Mouse (Mus musculus): Measurements from ENCODE around the gene 4930558C23Rik. TPM values are rescaled to one million over a fixed set of nuclear protein-coding genes. Genes with fewer than 3 reads are reported as not detected.
"Not testable (repeated sequence)": the region's sequence is repeated elsewhere in the genome, so short reads cannot be mapped to it uniquely, and the experiment has no call there.

4930558C23Rik gene
- total RNA-seq, 2 experiments from 2014 or later: not detected

DNA sequence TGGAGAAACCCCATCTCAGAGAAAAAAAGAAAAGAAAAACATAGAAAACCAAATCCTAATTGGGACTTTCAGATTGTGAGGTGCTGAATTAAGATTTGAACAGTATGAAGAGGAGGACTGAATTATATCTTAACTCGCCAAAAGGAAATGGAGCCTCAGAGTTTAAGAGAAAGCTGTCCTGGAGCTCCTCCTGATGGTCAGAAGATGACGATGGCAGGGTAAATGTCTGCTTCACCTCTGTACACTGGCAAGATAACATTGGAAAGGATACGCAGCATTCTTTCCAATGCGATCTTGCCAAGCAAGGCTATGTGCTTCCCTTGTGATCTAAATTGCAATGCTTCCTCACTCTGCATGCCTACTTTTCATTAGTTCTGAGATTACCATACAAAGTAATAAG is 8.3 kb downstream of the 4930558C23Rik start:
- ATAC-seq (replicated peaks; ENCODE audit: low FRiP score, poor library complexity, severe bottlenecking): peak; percentile 52; the same call in 1 of the 2 replicates

DNA sequence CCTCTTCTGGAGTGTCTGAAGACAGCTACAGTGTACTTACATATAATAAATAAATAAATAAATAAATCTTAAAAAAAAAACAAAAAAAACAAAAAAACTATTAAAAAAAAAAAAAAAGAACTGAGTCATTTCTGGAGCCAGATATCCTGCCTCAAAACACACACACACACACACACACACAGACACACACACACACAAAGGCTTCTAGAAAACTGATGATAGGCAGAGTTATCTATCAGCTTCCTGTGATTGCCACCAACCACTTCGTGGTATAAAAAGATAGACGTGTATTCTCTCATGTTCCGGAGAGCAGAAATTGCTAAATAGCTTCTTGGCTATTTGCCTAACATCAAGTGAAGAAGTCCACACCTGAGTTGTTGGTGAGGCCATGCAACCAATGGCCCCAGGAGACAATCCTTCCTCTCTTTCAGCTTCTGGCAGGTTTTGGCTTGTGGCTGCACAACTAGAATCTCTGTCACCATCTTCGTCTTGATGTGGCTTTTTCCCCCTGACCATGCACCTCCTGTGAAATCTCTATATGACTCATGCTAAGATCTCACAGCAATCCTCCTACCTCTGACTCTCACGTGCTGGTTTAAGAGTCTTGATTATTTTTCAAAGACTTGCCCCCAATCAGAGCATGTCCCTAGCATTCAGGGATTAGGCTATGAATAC is 17.1 kb downstream of the 4930558C23Rik start:
- ATAC-seq (replicated peaks; ENCODE audit: low FRiP score, poor library complexity, severe bottlenecking): no peak

DNA sequence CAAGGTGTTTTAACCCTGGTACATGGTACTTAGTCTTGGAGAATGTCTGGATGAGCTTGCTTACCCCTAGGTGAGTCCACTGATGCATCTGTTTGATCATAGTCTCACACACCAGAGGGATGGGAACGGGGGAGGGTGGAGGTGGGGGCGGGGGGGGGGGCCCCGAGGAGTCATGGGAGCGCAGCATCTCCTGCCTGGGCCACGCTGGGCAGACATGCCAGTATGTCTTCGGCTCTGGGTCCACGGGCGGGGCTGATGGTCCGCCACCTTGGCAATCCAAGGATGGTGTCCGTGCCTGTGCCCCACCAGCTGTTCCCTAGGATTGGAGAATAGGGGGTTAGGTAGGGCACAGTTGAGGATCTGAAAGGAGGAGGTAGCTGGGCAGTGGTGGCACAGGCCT is 29.4 kb downstream of the 4930558C23Rik start:
- ATAC-seq (replicated peaks; ENCODE audit: low FRiP score, poor library complexity, severe bottlenecking): no peak

DNA sequence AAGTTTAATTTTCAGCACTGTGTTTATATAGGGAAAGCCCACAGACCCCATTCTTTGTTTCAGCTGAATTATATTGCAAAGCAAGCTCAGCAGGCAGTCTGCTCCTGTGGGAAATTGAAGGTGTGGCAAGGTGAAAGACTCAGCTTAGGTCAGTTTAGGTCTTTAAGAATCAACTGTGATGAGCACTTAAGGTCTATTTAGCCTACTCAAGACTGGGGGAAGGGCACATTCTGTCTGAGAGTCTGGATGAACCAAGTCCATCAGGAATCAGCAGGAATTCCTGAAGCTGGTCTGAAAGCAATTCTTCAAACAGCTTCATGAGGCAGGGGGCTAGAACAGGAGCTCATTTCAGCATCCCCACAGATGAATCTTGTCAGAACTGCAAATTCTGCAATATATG is 32.5 kb downstream of the 4930558C23Rik start:
- ATAC-seq (replicated peaks; ENCODE audit: low FRiP score, poor library complexity, severe bottlenecking): no peak

DNA sequence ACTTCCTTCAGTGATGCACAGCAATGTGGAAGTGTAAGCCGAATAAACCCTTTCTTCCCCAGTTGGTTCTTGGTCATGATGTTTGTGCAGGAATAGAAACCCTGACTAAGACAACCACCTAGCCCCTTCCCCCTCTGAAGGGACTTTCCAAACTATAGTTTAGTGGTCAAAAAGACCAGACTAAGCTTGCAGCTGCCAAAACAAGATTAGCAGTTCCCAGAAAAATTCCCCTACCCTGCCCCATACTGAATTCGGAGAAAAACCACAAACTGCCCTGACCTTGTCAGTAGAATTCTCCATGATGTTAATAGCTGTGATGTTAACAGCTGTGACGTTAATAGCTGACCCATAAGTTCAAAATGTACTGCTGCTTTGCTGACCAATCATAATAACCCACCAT is 42.4 kb downstream of the 4930558C23Rik start:
- not testable (repeated sequence) for ATAC-seq (replicated peaks; ENCODE audit: low FRiP score, poor library complexity, severe bottlenecking)

DNA sequence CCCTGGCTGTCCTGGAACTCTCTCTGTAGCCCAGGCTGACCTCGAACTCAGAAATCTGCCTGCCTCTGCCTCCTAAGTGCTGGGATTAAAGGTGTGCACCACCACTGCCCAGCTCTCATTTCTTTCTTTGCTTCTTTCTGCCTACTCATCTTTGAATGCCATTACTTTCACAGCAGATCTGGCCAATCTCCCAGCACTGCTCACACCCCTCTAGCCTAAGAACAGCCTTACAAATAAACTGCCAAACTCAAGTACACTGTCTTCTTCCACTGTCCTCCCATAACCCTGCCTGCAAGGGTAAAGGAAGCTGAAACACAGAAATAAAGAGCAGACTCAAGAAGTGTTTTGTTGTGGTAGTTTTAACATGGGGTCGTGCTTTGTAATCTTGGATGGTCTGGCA is 44.9 kb downstream of the 4930558C23Rik start:
- no peak for ATAC-seq (replicated peaks; ENCODE audit: low FRiP score, poor library complexity, severe bottlenecking)

DNA sequence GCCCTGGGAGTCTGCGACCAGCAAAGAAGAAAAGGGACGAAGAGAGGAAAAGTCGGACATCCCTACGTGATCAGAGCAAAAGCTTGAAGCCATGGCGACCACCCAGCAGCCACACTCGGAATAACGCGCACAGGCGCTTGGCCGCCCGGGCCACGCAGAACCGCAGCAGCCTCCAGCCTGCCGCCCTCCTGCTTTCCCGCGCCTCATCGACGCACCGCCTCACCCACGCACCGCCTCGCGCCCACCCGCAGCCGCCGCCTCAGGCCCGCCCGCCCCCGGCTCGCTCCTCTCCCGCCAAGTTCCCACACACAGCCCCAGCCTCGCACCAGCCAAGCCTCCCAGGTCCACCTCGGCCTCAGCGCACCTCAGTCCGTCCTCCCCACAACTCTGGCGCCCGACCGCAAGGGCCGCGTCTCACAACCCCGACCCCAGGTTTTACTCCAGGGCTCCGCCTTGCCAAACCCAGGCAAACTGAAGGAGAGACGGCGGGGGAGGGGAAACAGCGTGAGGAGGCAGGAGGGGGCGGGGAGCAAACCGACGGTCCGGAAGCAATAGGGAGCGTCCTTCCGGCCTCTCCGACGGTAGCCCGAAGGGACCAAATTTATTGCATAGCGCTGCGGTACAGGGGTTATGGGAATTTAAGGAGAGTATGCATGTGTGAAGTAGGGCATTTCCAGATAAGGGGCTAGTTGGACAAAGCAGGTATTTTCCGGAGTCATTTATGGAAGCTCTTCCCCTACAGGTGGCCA is 45.8 kb downstream of the 4930558C23Rik start, which contains the start of gene Setdb1:
Gene Setdb1, minus strand, starts transcription at position 502 of the 749 bp plus-strand sequence.
- peak; percentile 98 for ATAC-seq (replicated peaks; ENCODE audit: low FRiP score, poor library complexity, severe bottlenecking)

DNA sequence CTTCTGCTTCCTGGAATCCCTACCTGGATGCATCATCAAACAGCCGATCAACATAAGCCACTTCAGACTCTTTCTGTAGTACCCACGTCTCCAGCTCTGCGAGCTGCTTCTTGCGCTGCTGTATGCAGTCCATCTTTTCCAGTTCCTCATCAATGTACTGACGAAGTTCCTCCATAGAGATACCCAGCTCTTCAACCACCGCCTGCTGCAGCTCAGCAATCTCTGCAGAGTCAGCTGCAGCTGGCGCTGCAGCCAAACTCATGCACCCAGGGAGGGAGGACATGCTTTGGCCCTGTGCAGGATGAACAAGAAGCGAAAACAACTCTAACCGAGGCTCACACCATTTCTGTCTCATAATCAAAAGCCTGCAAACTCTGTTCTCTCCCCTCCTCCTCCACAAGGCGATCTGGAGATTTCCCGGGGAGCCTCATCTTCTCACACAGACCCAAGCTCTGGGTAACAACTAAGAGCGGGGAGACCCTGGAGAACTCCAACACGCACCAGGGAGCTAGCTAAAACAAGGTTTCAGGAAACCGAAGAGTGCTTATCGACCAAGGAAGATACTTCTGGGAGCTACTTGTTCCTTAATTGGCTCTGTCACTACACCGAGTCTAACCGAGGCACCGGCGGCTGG is 46.6 kb downstream of the 4930558C23Rik start:
- ATAC-seq (replicated peaks; ENCODE audit: low FRiP score, poor library complexity, severe bottlenecking): peak; percentile 22

DNA sequence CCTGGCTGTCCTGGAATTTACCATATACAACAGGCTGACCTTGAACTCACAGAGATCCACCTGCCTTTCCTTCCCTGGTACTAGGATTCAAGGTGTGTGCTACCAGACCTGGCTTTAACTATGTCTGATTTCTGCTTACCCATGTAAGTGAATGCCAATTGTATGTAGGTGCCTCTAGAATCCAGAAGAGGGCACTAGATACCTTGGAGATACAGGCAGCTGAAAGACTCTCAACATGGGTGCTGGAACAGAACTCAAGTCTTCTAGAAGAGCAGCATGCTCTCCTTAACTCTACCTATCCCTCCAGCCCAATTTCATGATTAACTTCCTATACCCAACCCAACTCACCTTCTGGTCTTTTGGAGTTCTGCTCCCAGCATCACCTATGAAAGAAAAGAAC is 53.1 kb downstream of the 4930558C23Rik start:
- peak; percentile 83 for ATAC-seq (replicated peaks; ENCODE audit: low FRiP score, poor library complexity, severe bottlenecking)

DNA sequence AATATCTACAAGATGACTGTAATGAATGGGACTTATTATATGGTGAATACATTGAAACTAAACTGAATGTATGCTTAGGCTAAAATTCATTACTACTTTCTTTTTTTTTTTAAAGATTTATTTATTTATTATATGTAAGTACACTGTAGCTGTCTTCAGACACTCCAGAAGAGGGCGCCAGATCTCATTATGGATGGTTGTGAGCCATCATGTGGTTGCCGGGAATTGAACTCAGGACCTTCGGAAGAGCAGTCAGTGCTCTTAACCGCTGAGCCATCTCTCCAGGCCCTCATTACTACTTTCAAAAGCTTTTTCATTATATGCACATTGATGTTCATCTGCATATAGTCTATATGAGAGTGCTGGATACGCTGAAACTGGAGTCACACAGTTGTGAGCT is 54.3 kb downstream of the 4930558C23Rik start:
- not testable (repeated sequence) for ATAC-seq (replicated peaks; ENCODE audit: low FRiP score, poor library complexity, severe bottlenecking)

DNA sequence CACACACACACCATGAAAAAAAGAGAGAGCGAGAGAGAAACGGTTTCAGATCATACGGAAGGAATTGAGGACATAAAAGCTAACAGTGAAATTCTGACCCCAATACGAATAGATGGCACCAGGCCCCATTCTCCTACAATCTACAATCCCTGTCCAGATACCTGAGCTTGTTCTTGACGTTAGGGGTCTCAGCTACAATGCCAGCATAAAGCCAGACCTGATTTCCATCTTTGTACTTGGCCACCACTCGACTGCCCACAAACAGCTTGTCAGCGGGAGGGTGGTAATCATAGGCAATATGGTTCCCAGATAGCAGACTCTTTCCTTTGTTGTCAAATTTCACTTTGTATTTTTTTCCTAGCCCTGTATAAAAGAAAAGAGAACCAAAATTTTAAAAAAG is 56.2 kb downstream of the 4930558C23Rik start:
- no peak for ATAC-seq (replicated peaks; ENCODE audit: low FRiP score, poor library complexity, severe bottlenecking)

DNA sequence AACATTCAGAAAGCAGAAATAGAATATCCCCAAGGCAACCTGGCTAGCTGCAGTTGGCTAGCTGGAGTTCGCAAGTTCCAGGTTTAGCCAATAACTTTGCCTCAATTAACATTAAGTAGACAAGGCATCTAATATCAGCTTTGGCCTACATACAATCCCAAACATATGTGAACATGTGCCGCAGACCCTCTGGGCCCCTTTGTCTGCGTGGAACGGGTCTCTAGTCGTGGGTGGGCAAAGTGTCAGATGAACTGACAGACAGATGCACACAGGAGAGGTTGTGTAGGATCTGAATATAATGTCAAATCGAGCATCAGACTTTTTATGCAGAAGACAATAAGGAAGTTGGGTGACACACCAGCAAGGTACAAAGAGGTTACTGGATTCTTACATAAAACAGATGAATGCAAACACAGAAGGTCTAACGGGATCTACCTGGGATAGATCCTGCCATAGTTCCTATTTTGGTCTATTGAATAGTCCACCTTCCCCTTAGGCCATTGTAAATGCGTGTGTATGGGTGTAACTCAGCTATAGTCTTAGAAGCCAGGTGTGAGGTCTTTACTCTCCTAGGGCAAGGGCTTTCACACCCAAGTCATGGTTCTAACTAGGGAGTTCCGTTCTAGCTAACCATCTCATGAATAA is 59.2 kb downstream of the 4930558C23Rik start:
- ATAC-seq (replicated peaks; ENCODE audit: low FRiP score, poor library complexity, severe bottlenecking): not testable (repeated sequence)

DNA sequence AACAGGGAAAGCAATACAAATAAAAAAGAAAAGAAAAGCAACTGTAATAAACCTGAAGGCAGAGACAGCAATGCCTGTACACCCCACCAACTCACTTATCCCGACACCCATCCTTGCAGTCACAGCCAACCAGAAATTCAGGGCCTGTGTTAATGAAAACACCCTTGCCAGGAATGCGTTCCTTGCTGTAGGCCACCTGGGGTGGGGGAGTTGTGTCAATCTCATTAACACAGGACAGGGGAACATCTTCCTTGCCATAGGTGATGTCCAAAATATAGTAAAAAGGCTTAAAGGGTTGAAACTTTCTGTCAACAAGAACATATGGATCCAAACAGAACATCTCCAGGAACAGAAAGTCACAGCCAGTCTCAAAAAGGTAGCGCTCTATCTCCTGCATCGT is 64.4 kb downstream of the 4930558C23Rik start:
- ATAC-seq (replicated peaks; ENCODE audit: low FRiP score, poor library complexity, severe bottlenecking): no peak

DNA sequence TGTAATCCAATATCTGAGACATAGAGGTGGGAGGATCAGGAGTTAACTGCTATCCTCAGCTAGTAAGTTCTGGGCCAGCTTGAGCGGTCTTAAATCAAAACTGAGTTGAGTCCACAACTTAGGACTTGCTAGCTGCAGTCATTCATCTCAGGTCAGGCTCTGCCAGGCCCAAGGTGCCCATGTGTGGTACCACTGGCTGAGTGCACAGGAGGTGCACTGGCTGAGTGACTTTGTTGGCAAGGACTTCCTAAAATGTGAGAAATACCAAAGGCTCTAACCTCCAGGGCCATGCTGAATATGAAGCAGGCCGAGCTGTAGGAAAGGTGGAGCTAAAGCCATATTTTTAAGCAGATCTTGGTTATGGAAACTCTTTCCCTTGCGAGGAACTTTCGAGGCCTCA is 65.3 kb downstream of the 4930558C23Rik start:
- no peak for ATAC-seq (replicated peaks; ENCODE audit: low FRiP score, poor library complexity, severe bottlenecking)

Other genes with a start within 250 kb of the 4930558C23Rik start
- gene Sema6c, start 242.4 kb downstream of the 4930558C23Rik start, total RNA-seq (2015; ENCODE audit: low replicate concordance): not detected in 2 replicates
- gene Sema6c, start 242.4 kb downstream of the 4930558C23Rik start, total RNA-seq (2017; ENCODE audit: low replicate concordance): not detected in 2 replicates
- 12.5 and 16.1 TPM in 2 replicates for gene Gabpb2, start 184.9 kb downstream of the 4930558C23Rik start, total RNA-seq (2015; ENCODE audit: low replicate concordance)
- gene Gabpb2, start 184.9 kb downstream of the 4930558C23Rik start, total RNA-seq (2017; ENCODE audit: low replicate concordance): 38.1 and 40.8 TPM in 2 replicates
- gene Cdc42se1, start 174.1 kb downstream of the 4930558C23Rik start, total RNA-seq (2015; ENCODE audit: low replicate concordance): 35.9 and 53.4 TPM in 2 replicates
- 12.8 and 21.5 TPM in 2 replicates for gene Cdc42se1, start 174.1 kb downstream of the 4930558C23Rik start, total RNA-seq (2017; ENCODE audit: low replicate concordance)
- 3.1 TPM in 1 of 2 replicates, not detected in the other for gene Mllt11, start 170.7 kb downstream of the 4930558C23Rik start, total RNA-seq (2015; ENCODE audit: low replicate concordance)
- 0.14 TPM in 1 of 2 replicates, not detected in the other for gene Mllt11, start 170.7 kb downstream of the 4930558C23Rik start, total RNA-seq (2017; ENCODE audit: low replicate concordance)
- not detected in 2 replicates for gene Gm128, start 161.2 kb downstream of the 4930558C23Rik start, total RNA-seq (2015; ENCODE audit: low replicate concordance)
- gene Gm128, start 161.2 kb downstream of the 4930558C23Rik start, total RNA-seq (2017; ENCODE audit: low replicate concordance): not detected in 2 replicates
- gene Bnipl, start 151.6 kb downstream of the 4930558C23Rik start, total RNA-seq (2015; ENCODE audit: low replicate concordance): not detected in 2 replicates
- 0.68 TPM in 1 of 2 replicates, not detected in the other for gene Bnipl, start 151.6 kb downstream of the 4930558C23Rik start, total RNA-seq (2017; ENCODE audit: low replicate concordance)
- gene Mindy1, start 121.5 kb downstream of the 4930558C23Rik start, total RNA-seq (2015; ENCODE audit: low replicate concordance): 23.2 and 27.4 TPM in 2 replicates
- 17.7 and 28.2 TPM in 2 replicates for gene Mindy1, start 121.5 kb downstream of the 4930558C23Rik start, total RNA-seq (2017; ENCODE audit: low replicate concordance)
- 3.3 and 7.5 TPM in 2 replicates for gene Prune1, start 120.8 kb downstream of the 4930558C23Rik start, total RNA-seq (2015; ENCODE audit: low replicate concordance)
- 2.6 and 4.4 TPM in 2 replicates for gene Prune1, start 120.8 kb downstream of the 4930558C23Rik start, total RNA-seq (2017; ENCODE audit: low replicate concordance)
- 2.7 and 3.3 TPM in 2 replicates for gene Anxa9, start 95.7 kb downstream of the 4930558C23Rik start, total RNA-seq (2015; ENCODE audit: low replicate concordance)
- 0.98 and 2.1 TPM in 2 replicates for gene Anxa9, start 95.7 kb downstream of the 4930558C23Rik start, total RNA-seq (2017; ENCODE audit: low replicate concordance)
- 45.1 and 45.2 TPM in 2 replicates for gene Cers2, start 88.0 kb downstream of the 4930558C23Rik start, total RNA-seq (2015; ENCODE audit: low replicate concordance)
- gene Cers2, start 88.0 kb downstream of the 4930558C23Rik start, total RNA-seq (2017; ENCODE audit: low replicate concordance): 26.8 and 31.9 TPM in 2 replicates
- gene Setdb1, start 45.6 kb downstream of the 4930558C23Rik start, total RNA-seq (2015; ENCODE audit: low replicate concordance): 6.1 and 20.6 TPM in 2 replicates
- 6.6 and 7.5 TPM in 2 replicates for gene Setdb1, start 45.6 kb downstream of the 4930558C23Rik start, total RNA-seq (2017; ENCODE audit: low replicate concordance)
- 35.9 and 43.1 TPM in 2 replicates for gene Arnt, start 31.5 kb upstream of the 4930558C23Rik start, total RNA-seq (2015; ENCODE audit: low replicate concordance)
- gene Arnt, start 31.5 kb upstream of the 4930558C23Rik start, total RNA-seq (2017; ENCODE audit: low replicate concordance): 36.0 and 53.4 TPM in 2 replicates
- gene Ctsk, start 96.4 kb upstream of the 4930558C23Rik start, total RNA-seq (2015; ENCODE audit: low replicate concordance): 5.2 TPM in 1 of 2 replicates, not detected in the other
- 1.0 TPM in 1 of 2 replicates, not detected in the other for gene Ctsk, start 96.4 kb upstream of the 4930558C23Rik start, total RNA-seq (2017; ENCODE audit: low replicate concordance)
- 96.5 and 125 TPM in 2 replicates for gene Ctss, start 123.9 kb upstream of the 4930558C23Rik start, total RNA-seq (2015; ENCODE audit: low replicate concordance)
- 142 and 143 TPM in 2 replicates for gene Ctss, start 123.9 kb upstream of the 4930558C23Rik start, total RNA-seq (2017; ENCODE audit: low replicate concordance)
- gene Hormad1, start 156.8 kb upstream of the 4930558C23Rik start, total RNA-seq (2015; ENCODE audit: low replicate concordance): not detected in 2 replicates
- not detected in 2 replicates for gene Hormad1, start 156.8 kb upstream of the 4930558C23Rik start, total RNA-seq (2017; ENCODE audit: low replicate concordance)
- gene Golph3l, start 186.1 kb upstream of the 4930558C23Rik start, total RNA-seq (2015; ENCODE audit: low replicate concordance): 73.8 and 84.0 TPM in 2 replicates
- 115 and 116 TPM in 2 replicates for gene Golph3l, start 186.1 kb upstream of the 4930558C23Rik start, total RNA-seq (2017; ENCODE audit: low replicate concordance)
- 30.9 and 34.1 TPM in 2 replicates for gene Ensa, start 222.2 kb upstream of the 4930558C23Rik start, total RNA-seq (2015; ENCODE audit: low replicate concordance)
- gene Ensa, start 222.2 kb upstream of the 4930558C23Rik start, total RNA-seq (2017; ENCODE audit: low replicate concordance): 52.8 and 58.1 TPM in 2 replicates